Mouse (Mus musculus) myocyte (in vitro differentiated cells): ENCODE data around the gene Micall1. TPM values are rescaled to one million over a fixed set of nuclear protein-coding genes. Genes with fewer than 3 reads are reported as not detected.

Experiments used
- H3K27me3 ChIP-seq: one replicate; pipeline ENCODE4 v1.6.1; 2011; ENCODE audit not compliant: control insufficient read depth, insufficient read depth, insufficient read length
- H3K36me3 ChIP-seq: one replicate; pipeline ENCODE4 v1.6.1; 2011; ENCODE audit not compliant: control insufficient read depth, insufficient read depth
- H3K4me2 ChIP-seq: one replicate; pipeline ENCODE4 v1.6.1; 2011; ENCODE audit warnings: low read depth, control low read depth
- H3K4me3 ChIP-seq: one replicate; pipeline ENCODE4 v1.5.1; 2011; ENCODE audit warnings: mild to moderate bottlenecking, control low read depth, moderate library complexity
- H3K79me2 ChIP-seq: one replicate; pipeline ENCODE4 v1.6.1; 2011; ENCODE audit not compliant: control insufficient read depth, insufficient read depth
- H3ac ChIP-seq: one replicate; pipeline ENCODE4 v1.6.1; 2011; ENCODE audit not compliant: control insufficient read depth, insufficient read length
- CEBPB ChIP-seq: IDR thresholded peaks from 2 replicates; pipeline ENCODE4 v1.6.1; 2011; ENCODE audit warnings: mild to moderate bottlenecking, moderate library complexity; ENCODE audit not compliant: poor library complexity, insufficient read depth, severe bottlenecking
- E2F4 ChIP-seq: IDR thresholded peaks from one replicate; pipeline ENCODE4 v1.6.1; 2011; ENCODE audit warnings: mild to moderate bottlenecking, control low read depth, moderate library complexity; ENCODE audit not compliant: insufficient read depth
- MAX ChIP-seq: IDR thresholded peaks from one replicate; pipeline ENCODE4 v1.6.1; 2011; ENCODE audit warnings: low read depth, mild to moderate bottlenecking, control low read depth
- MYOD1 ChIP-seq, 3 experiments: IDR thresholded peaks; one replicate each; pipeline ENCODE4 v1.6.1; 2011; ENCODE audit warnings: control low read depth in 2 of 3, low read depth in 2 of 3, mild to moderate bottlenecking in 2 of 3, moderate library complexity in 1 of 3; ENCODE audit not compliant: insufficient read length in 2 of 3, control insufficient read depth in 1 of 3
- MYOG ChIP-seq, 3 experiments: IDR thresholded peaks; one replicate each; pipeline ENCODE4 v1.6.1; 2011; ENCODE audit warnings: control low read depth in 2 of 3, low read depth in 2 of 3, mild to moderate bottlenecking in 2 of 3; ENCODE audit not compliant: insufficient read length in 2 of 3, control insufficient read depth in 1 of 3, insufficient read depth in 1 of 3
- POLR2A ChIP-seq: IDR thresholded peaks from one replicate; pipeline ENCODE4 v1.6.1; 2011; ENCODE audit warnings: low read depth, mild to moderate bottlenecking, control low read depth, moderate library complexity; ENCODE audit not compliant: insufficient read length
- POLR2AphosphoS2 ChIP-seq: IDR thresholded peaks from one replicate; pipeline ENCODE4 v1.6.1; 2011; ENCODE audit warnings: low read depth, control low read depth; ENCODE audit not compliant: insufficient read length
- REST ChIP-seq: IDR thresholded peaks from one replicate; pipeline ENCODE4 v1.6.1; 2011; ENCODE audit warnings: mild to moderate bottlenecking, control low read depth, moderate library complexity; ENCODE audit not compliant: insufficient read depth, insufficient read length
- SRF ChIP-seq: IDR thresholded peaks from one replicate; pipeline ENCODE4 v1.6.1; 2011; ENCODE audit warnings: low read depth; ENCODE audit not compliant: control insufficient read depth, insufficient read length
- TCF12 ChIP-seq: IDR thresholded peaks from one replicate; pipeline ENCODE4 v1.6.1; 2011; ENCODE audit warnings: mild to moderate bottlenecking, control low read depth; ENCODE audit not compliant: poor library complexity, insufficient read depth, severe bottlenecking
- TCF3 ChIP-seq: IDR thresholded peaks from one replicate; pipeline ENCODE4 v1.6.1; 2011; ENCODE audit warnings: low read depth, control low read depth; ENCODE audit not compliant: insufficient read length
- USF1 ChIP-seq: IDR thresholded peaks from one replicate; pipeline ENCODE4 v1.6.1; 2011; ENCODE audit warnings: low read depth, mild to moderate bottlenecking, control low read depth, moderate library complexity
- polyA plus RNA-seq: library from polyadenylated mRNA; unstranded; fragments of >200 nt; fragmentation: generic; extraction: Trizol; gene quantifications from one replicate; pipeline ENCODE4 v1.2.1, GENCODE M21; 2012; ENCODE audit warnings: missing spikeins

The Micall1 gene
- polyA plus RNA-seq, 1 experiment: 18.0 TPM

DNA sequence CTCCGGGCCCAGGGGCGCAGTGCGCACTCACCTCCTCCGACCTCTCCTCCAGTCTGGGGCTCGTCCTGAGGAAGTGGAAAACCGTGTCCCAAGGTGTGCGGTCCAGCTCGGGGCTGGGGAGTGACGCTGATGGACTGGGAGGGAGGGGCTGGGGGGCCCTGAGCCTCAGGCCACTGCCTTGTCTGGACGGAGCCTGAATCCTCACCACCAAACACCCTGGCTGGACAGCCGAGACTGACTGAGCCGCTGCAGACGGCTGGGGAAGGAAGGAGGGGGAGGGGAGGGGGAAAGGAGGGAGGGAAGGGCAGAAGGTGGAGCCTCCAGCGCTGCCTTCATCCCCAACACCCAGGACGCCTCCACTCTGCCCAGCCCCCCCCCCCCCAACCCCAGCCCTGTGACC lies 55.6 kb downstream of the Micall1 start:
- H3K36me3 ChIP-seq: no peaks in the 10 kb centered on the region
- H3K4me2 ChIP-seq: no peak overlapping the region
- no peak overlapping the region for H3ac ChIP-seq
- no peak for TF ChIP-seq MYOD1 (IDR thresholded peaks at IDR 0.05; ENCODE audit: control insufficient read depth in 1 of 3, insufficient read length in 2 of 3, low read depth in 2 of 3)
- TF ChIP-seq CEBPB: no peak
- no peak for TF ChIP-seq REST
- TF ChIP-seq TCF12: no peak
- no peak for TF ChIP-seq SRF
- TF ChIP-seq MAX: no peak
- no peak for TF ChIP-seq TCF3
- TF ChIP-seq USF1: no peak
- TF ChIP-seq E2F4: no peak
- TF ChIP-seq POLR2A: no peak
- no peak for TF ChIP-seq POLR2AphosphoS2
- TF ChIP-seq MYOG (IDR thresholded peaks at IDR 0.05; ENCODE audit: control insufficient read depth in 1 of 3, insufficient read depth in 1 of 3, insufficient read length in 2 of 3, low read depth in 2 of 3): no peak
- no peaks in the 10 kb centered on the region for H3K79me2 ChIP-seq
- peaks cover 97% of the 10 kb centered on the region for H3K27me3 ChIP-seq
- no peak overlapping the region for H3K4me3 ChIP-seq

DNA sequence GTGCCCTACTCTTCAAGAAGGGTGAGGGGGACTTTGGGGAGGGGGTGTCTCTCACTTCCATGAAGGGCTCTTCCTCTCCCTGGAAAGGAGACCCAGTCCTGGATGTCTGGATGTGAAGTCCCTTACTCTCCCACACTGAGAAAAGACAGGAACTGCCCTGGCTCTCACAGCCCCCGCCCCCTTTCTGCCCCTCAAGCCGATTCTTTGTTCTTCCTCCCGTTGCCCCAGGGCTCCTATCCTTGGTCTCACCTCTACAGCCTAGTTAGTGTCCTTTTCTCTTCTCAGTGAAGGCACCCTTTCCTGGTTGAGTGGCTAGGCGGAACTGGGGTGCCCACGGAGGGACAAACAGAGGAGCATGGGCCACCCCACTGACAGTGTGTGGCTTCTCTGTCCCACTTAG lies 56.4 kb downstream of the Micall1 start, which contains the start of gene Sox10:
Sox10 (minus strand) TSS at position 101 of the 400 bp plus-strand sequence.
- no peak for TF ChIP-seq E2F4
- no peak for TF ChIP-seq USF1
- TF ChIP-seq REST: no peak
- no peak for TF ChIP-seq MAX
- Histone ChIP-seq H3K36me3 (no peaks in the 10 kb centered on the region), H3K4me2 (no peak within 1 kb of the TSS), H3K27me3 (peaks cover 93% of the 10 kb centered on the region), H3K4me3 (no peak within 1 kb of the TSS), H3K79me2 (no peaks in the 10 kb centered on the region), H3ac (no peak within 1 kb of the TSS)

DNA sequence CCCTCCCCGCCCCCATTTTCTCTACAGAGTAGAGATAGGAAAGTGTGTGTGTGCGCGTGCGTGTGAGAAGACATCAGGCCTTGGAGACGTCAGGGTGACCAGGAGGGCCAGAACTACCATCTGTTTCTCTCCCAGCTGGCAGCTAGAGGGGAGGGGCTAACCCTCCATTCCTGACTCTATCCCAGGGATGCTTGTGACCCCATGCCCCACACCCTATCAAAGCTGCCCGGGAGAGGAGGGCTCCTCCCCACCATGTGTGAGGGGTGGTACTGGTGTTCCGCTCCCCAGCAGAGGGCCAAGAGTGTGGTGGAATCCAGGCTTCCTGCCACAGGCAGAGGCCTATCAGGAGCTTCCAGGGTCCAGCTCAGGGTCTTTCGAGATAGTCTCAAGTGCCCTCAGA lies 58.0 kb downstream of the Micall1 start:
- Histone ChIP-seq H3K36me3 (no peaks in the 10 kb centered on the region), H3K4me3 (no peak overlapping the region), H3K79me2 (no peaks in the 10 kb centered on the region), H3K27me3 (peaks cover 89% of the 10 kb centered on the region), H3K4me2 (no peak overlapping the region), H3ac (no peak overlapping the region)
- TF ChIP-seq CEBPB: no peak
- TF ChIP-seq MYOG (IDR thresholded peaks at IDR 0.05; ENCODE audit: control insufficient read depth in 1 of 3, insufficient read depth in 1 of 3, insufficient read length in 2 of 3, low read depth in 2 of 3): peak in 1 of 3 experiments; percentile 48

DNA sequence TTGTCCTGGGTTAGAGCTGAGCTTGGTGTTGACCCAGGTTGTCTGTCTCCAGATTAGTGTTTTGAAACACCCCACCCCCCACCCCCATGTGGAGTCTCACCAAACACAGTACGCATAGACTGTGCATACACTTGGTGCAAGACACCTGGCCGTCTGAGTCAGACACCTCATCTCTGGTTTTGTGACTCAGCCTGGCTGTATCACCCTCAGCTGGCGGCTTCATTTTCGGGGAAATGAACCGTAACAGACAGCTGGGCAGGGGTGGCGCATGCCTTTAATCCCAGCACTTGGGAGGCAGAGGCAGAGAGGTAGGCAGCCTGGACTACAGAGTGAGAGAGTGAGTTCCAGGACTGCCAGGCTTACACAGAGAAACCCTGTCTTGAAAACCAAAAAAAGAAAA lies 68.2 kb downstream of the Micall1 start:
- Histone ChIP-seq H3K4me2 (peak overlapping the region; percentile 31), H3ac (no peak overlapping the region), H3K27me3 (peaks cover 24% of the 10 kb centered on the region), H3K36me3 (no peaks in the 10 kb centered on the region), H3K79me2 (no peaks in the 10 kb centered on the region), H3K4me3 (no peak overlapping the region)
- TF ChIP-seq TCF12 (peak; percentile 14), MYOD1 (IDR thresholded peaks at IDR 0.05; ENCODE audit: control insufficient read depth in 1 of 3, insufficient read length in 2 of 3, low read depth in 2 of 3) (peak in 2 of 3 experiments; percentile 74 to 81), USF1 (no peak), TCF3 (peak; percentile 11), REST (no peak), CEBPB (no peak), MYOG (IDR thresholded peaks at IDR 0.05; ENCODE audit: control insufficient read depth in 1 of 3, insufficient read depth in 1 of 3, insufficient read length in 2 of 3, low read depth in 2 of 3) (peak in 1 of 3 experiments; percentile 83)

DNA sequence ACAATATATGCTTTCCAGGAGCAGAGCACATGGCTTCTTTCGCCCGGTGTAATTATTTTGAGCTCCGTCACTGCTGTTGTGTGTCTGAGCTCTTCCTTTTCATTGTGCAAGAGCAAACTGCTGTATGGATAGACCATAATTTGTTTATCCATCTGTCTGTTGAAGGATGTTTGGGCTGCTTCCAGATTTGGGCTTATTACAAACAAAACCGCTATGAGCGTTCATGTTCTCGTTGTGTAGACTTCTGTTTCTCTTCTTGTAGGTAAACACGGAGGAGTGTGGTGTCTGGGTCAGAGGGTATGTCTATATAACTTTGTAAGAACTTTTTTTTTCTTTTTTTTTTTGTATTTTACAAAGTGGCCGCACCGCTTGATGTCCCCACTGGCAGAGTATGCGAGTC lies 76.5 kb downstream of the Micall1 start:
- H3K4me2 ChIP-seq: no peak overlapping the region
- no peak overlapping the region for H3K4me3 ChIP-seq
- no peak for TF ChIP-seq USF1
- TF ChIP-seq POLR2A: no peak
- TF ChIP-seq REST: no peak
- TF ChIP-seq MYOG (IDR thresholded peaks at IDR 0.05; ENCODE audit: control insufficient read depth in 1 of 3, insufficient read depth in 1 of 3, insufficient read length in 2 of 3, low read depth in 2 of 3): no peak
- TF ChIP-seq TCF3: no peak
- TF ChIP-seq MAX: no peak
- TF ChIP-seq E2F4: no peak
- no peak for TF ChIP-seq POLR2AphosphoS2
- TF ChIP-seq SRF: no peak
- TF ChIP-seq CEBPB: no peak
- peaks cover 30% of the 10 kb centered on the region for H3K27me3 ChIP-seq
- no peaks in the 10 kb centered on the region for H3K36me3 ChIP-seq
- H3ac ChIP-seq: no peak overlapping the region
- H3K79me2 ChIP-seq: no peaks in the 10 kb centered on the region

Other genes with a start within 250 kb of the Micall1 start
- gene Gga1, start 231.7 kb upstream of the Micall1 start, polyA plus RNA-seq: 89.3 TPM
- 0.04 TPM for gene Gm49510, start 209.2 kb upstream of the Micall1 start, polyA plus RNA-seq
- gene Sh3bp1, start 209.1 kb upstream of the Micall1 start, polyA plus RNA-seq: 11.1 TPM
- gene Pdxp, start 195.0 kb upstream of the Micall1 start, polyA plus RNA-seq: 33.1 TPM
- gene Lgals1, start 182.2 kb upstream of the Micall1 start, polyA plus RNA-seq: 13,722 TPM
- gene Nol12, start 174.0 kb upstream of the Micall1 start, polyA plus RNA-seq: 101 TPM
- 19.9 TPM for gene Triobp, start 161.2 kb upstream of the Micall1 start, polyA plus RNA-seq
- 423 TPM for gene H1f0, start 80.4 kb upstream of the Micall1 start, polyA plus RNA-seq
- gene Galr3, start 67.0 kb upstream of the Micall1 start, polyA plus RNA-seq: 0.44 TPM
- 36.1 TPM for gene Ankrd54, start 46.0 kb upstream of the Micall1 start, polyA plus RNA-seq
- gene Eif3l, start 33.7 kb upstream of the Micall1 start, polyA plus RNA-seq: 315 TPM
- gene Polr2f, start 32.1 kb downstream of the Micall1 start, polyA plus RNA-seq: 388 TPM
- 15.2 TPM for gene 1700088E04Rik, start 32.4 kb downstream of the Micall1 start, polyA plus RNA-seq
- gene Sox10, start 56.3 kb downstream of the Micall1 start, polyA plus RNA-seq: not detected
- gene Pick1, start 120.3 kb downstream of the Micall1 start, polyA plus RNA-seq: 26.0 TPM
- 0.05 TPM for gene Gm49486, start 120.5 kb downstream of the Micall1 start, polyA plus RNA-seq
- gene Slc16a8, start 145.9 kb downstream of the Micall1 start, polyA plus RNA-seq: 0.25 TPM
- gene Baiap2l2, start 176.6 kb downstream of the Micall1 start, polyA plus RNA-seq: 1.7 TPM
- 36.3 TPM for gene Pla2g6, start 219.5 kb downstream of the Micall1 start, polyA plus RNA-seq
- gene Maff, start 237.7 kb downstream of the Micall1 start, polyA plus RNA-seq: 15.6 TPM